Mouse (Mus musculus) heart, embryonic 11.5 days (tissue): ENCODE results near the gene L3mbtl1. TPM values are rescaled to one million over a fixed set of nuclear protein-coding genes. Genes with fewer than 3 reads are reported as not detected.

ENCODE experiments used
- polyA plus RNA-seq: library from polyadenylated mRNA; unstranded; fragments of >200 nt; fragmentation: Nextera tagmentation; extraction: Ambion mirVana; gene quantifications from 2 replicates; pipeline ENCODE4 v1.2.1, GENCODE M21; 2014

The L3mbtl1 gene
- polyA plus RNA-seq, 1 experiment from 2014 or later = not detected

Other genes starting within 250 kb of the L3mbtl1 start
- gene Srsf6, start 11.9 kb upstream of the L3mbtl1 start, polyA plus RNA-seq = 155 and 164 TPM in 2 replicates
- gene Sgk2, start 43.9 kb downstream of the L3mbtl1 start, polyA plus RNA-seq = not detected in 2 replicates
- gene Ift52, start 73.9 kb downstream of the L3mbtl1 start, polyA plus RNA-seq = 39.8 and 44.1 TPM in 2 replicates
- gene Mybl2, start 111.2 kb downstream of the L3mbtl1 start, polyA plus RNA-seq = 17.6 and 18.3 TPM in 2 replicates
- not detected in 2 replicates for gene Gtsf1l, start 144.4 kb downstream of the L3mbtl1 start, polyA plus RNA-seq